Mouse (Mus musculus): ENCODE results near the gene Trabd. TPM values are rescaled to one million over a fixed set of nuclear protein-coding genes. Genes with fewer than 3 reads are reported as not detected.

The Trabd gene
- polyA plus RNA-seq, 2 experiments, result 8.4 to 13.7 TPM

DNA sequence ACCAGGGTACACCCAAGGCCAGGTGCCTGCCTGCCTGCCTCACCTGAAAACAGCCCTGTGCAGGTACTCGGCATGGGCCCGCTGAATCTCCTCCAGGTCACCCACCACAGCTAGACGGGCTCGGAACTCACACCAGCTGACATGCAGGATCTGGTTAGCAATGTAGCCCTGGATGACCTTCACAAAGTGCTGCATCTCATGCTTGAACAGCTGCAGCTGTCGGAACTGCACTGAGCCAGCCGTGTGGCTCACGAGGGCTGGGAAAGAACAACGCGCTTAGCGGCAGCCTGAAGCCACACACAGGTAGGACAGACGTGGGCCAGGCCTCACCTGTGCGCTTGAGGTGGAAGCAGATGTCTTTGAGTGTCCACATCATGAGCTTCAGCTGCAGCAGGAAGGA, 25.9 kb downstream of the Trabd start:
- Histone ChIP-seq H3K4me3 (ENCODE audit: insufficient read depth in 1 of 2, low read depth in 2 of 2, low read length in 2 of 2) (no peak overlapping the region), H3K9me3 (ENCODE audit: control insufficient read depth, low read length) (no peaks in the 10 kb centered on the region), H3K36me3 (replicated peaks; ENCODE audit: control insufficient read depth, insufficient read depth, low read depth) (peaks cover 63% of the 10 kb centered on the region), H3K9ac (replicated peaks) (no peak overlapping the region), H3K27me3 (ENCODE audit: control insufficient read depth, insufficient read depth, low read length) (no peaks in the 10 kb centered on the region), H3K4me2 (ENCODE audit: low read depth) (no peak overlapping the region), H3K27ac (no peak overlapping the region), H3K4me1 (replicated peaks; ENCODE audit: control insufficient read depth in 2 of 2, insufficient read depth in 2 of 2, low read length in 1 of 2) (no peaks in the 10 kb centered on the region)
- ATAC-seq (ENCODE audit: insufficient read depth), result no peak
- DNase-seq (ENCODE audit: low read depth in 3 of 3, low spot score in 3 of 3), result no peak
- TF ChIP-seq CTCF (IDR thresholded peaks at IDR 0.05; ENCODE audit: low read depth), result no peak
- TF ChIP-seq EP300 (IDR thresholded peaks at IDR 0.05; ENCODE audit: low read depth), result no peak
- WGBS (ENCODE audit: insufficient replicate concordance), result 86% methylated on average over 12 of the region's 12 CpGs

DNA sequence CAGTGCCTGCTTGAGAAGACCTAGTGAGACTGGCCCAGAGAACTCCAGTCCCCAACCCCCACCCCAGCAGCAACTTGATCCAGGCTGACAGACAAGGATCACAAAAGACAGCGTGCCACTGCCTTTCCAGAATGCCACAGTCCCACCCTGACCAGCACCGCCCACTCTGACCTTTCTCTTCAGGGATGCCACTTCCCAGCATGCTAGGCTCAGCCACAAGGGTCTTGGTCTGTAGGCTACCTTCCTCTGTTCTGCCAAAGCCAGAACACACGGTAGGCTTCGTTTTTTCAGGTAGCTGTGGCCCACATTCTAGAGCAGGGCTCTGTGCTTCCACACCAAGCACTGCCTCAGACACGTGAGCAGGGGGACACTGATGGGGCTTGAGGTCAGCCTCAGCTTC, 27.7 kb downstream of the Trabd start:
- ATAC-seq (ENCODE audit: insufficient read depth), result no peak
- Histone ChIP-seq H3K9ac (replicated peaks) (no peak overlapping the region), H3K27ac (no peak overlapping the region), H3K4me3 (ENCODE audit: insufficient read depth in 1 of 2, low read depth in 2 of 2, low read length in 2 of 2) (no peak overlapping the region), H3K27me3 (ENCODE audit: control insufficient read depth, insufficient read depth, low read length) (no peaks in the 10 kb centered on the region), H3K4me1 (replicated peaks; ENCODE audit: control insufficient read depth in 2 of 2, insufficient read depth in 2 of 2, low read length in 1 of 2) (no peaks in the 10 kb centered on the region), H3K4me2 (ENCODE audit: low read depth) (no peak overlapping the region), H3K36me3 (replicated peaks; ENCODE audit: control insufficient read depth, insufficient read depth, low read depth) (peaks cover 70% of the 10 kb centered on the region), H3K9me3 (ENCODE audit: control insufficient read depth, low read length) (no peaks in the 10 kb centered on the region)
- TF ChIP-seq CTCF (IDR thresholded peaks at IDR 0.05; ENCODE audit: low read depth) (no peak), EP300 (IDR thresholded peaks at IDR 0.05; ENCODE audit: low read depth) (no peak)
- 71% methylated on average over 5 of the region's 5 CpGs for WGBS (ENCODE audit: insufficient replicate concordance)
- no peak for DNase-seq (ENCODE audit: low read depth in 3 of 3, low spot score in 3 of 3)

DNA sequence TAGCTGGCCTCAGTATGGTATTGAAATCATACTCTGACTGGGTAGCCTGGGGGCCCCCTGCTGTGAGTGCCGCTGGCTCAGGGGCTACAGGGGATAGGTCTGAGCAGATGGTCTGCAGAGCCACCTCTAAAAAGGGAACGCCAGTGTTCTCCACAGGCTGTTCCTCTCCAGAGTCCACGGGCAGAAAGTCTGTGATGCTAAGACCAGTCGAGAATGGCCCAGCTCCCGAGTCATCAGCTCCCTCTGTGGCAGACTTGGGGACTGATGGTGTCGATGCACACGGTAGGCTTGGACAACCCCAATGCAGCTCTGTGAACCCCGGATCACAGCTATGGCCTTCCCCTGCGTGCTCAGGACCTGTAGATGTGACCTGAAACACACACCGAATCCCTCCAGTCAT, 29.0 kb downstream of the Trabd start:
- Histone ChIP-seq H3K4me1 (replicated peaks; ENCODE audit: control insufficient read depth in 2 of 2, insufficient read depth in 2 of 2, low read length in 1 of 2) (no peaks in the 10 kb centered on the region), H3K4me2 (ENCODE audit: low read depth) (no peak overlapping the region), H3K36me3 (replicated peaks; ENCODE audit: control insufficient read depth, insufficient read depth, low read depth) (peaks cover 72% of the 10 kb centered on the region), H3K9ac (replicated peaks) (no peak overlapping the region), H3K9me3 (ENCODE audit: control insufficient read depth, low read length) (no peaks in the 10 kb centered on the region), H3K27me3 (ENCODE audit: control insufficient read depth, insufficient read depth, low read length) (no peaks in the 10 kb centered on the region), H3K4me3 (ENCODE audit: insufficient read depth in 1 of 2, low read depth in 2 of 2, low read length in 2 of 2) (no peak overlapping the region), H3K27ac (no peak overlapping the region)
- ATAC-seq (ENCODE audit: insufficient read depth) (no peak), DNase-seq (ENCODE audit: low read depth in 3 of 3, low spot score in 3 of 3) (no peak)
- no peak for TF ChIP-seq CTCF (IDR thresholded peaks at IDR 0.05; ENCODE audit: low read depth)
- TF ChIP-seq EP300 (IDR thresholded peaks at IDR 0.05; ENCODE audit: low read depth), result no peak
- 84% methylated on average over 10 of the region's 10 CpGs for WGBS (ENCODE audit: insufficient replicate concordance)

DNA sequence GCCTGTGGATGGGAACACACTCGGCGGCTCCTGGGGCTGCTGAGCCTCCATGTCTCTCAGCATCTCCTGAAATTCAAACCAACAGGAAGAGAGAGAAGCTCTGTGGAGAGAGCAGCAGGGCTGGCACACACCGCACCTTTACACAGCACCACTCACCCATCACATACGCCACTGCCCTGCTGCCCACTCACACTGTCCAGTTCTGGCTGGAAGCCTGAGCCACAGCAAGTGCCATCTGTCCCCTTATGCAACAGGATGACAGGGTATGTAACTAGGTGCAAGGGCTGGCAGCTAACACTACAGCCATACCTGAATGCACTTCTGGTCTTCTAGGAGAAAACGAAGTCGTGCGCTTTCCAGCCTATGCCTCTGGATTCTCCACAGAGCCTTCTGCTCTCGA, 29.5 kb downstream of the Trabd start:
- Histone ChIP-seq H3K36me3 (replicated peaks; ENCODE audit: control insufficient read depth, insufficient read depth, low read depth) (peaks cover 70% of the 10 kb centered on the region), H3K9me3 (ENCODE audit: control insufficient read depth, low read length) (no peaks in the 10 kb centered on the region), H3K4me3 (ENCODE audit: insufficient read depth in 1 of 2, low read depth in 2 of 2, low read length in 2 of 2) (no peak overlapping the region), H3K27me3 (ENCODE audit: control insufficient read depth, insufficient read depth, low read length) (no peaks in the 10 kb centered on the region), H3K9ac (replicated peaks) (no peak overlapping the region), H3K4me2 (ENCODE audit: low read depth) (no peak overlapping the region), H3K4me1 (replicated peaks; ENCODE audit: control insufficient read depth in 2 of 2, insufficient read depth in 2 of 2, low read length in 1 of 2) (no peaks in the 10 kb centered on the region), H3K27ac (no peak overlapping the region)
- TF ChIP-seq CTCF (IDR thresholded peaks at IDR 0.05; ENCODE audit: low read depth), result no peak
- no peak for TF ChIP-seq EP300 (IDR thresholded peaks at IDR 0.05; ENCODE audit: low read depth)
- WGBS (ENCODE audit: insufficient replicate concordance), result 85% methylated on average over 8 of the region's 8 CpGs
- DNase-seq (ENCODE audit: low read depth in 3 of 3, low spot score in 3 of 3) (no peak), ATAC-seq (ENCODE audit: insufficient read depth) (no peak)

DNA sequence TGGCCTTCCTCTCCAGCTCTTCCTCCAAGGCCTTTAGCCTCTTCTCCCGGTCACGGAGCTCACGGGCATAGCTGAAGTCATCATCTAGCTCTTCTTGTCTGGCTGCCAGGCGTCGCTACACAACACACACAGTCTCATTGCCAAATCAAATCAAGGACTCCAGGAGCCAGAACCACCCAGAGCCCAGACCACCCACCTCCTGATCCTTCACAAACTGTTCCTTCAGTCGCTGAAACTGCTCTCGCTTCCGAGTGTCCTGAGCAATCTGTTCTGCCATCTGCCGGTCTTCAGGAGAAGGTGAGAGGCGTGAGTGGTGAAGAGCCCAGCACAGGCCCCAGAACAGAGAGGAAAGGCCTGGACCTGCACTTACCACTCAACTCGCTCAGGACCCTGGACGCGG, 31.1 kb downstream of the Trabd start:
- no peak overlapping the region for H3K4me2 ChIP-seq (ENCODE audit: low read depth)
- peaks cover 58% of the 10 kb centered on the region for H3K36me3 ChIP-seq (replicated peaks; ENCODE audit: control insufficient read depth, insufficient read depth, low read depth)
- DNase-seq (ENCODE audit: low read depth in 3 of 3, low spot score in 3 of 3) (no peak), ATAC-seq (ENCODE audit: insufficient read depth) (no peak)
- no peak overlapping the region for H3K9ac ChIP-seq (replicated peaks)
- H3K9me3 ChIP-seq (ENCODE audit: control insufficient read depth, low read length), result no peaks in the 10 kb centered on the region
- no peaks in the 10 kb centered on the region for H3K27me3 ChIP-seq (ENCODE audit: control insufficient read depth, insufficient read depth, low read length)
- no peak overlapping the region for H3K27ac ChIP-seq
- H3K4me1 ChIP-seq (replicated peaks; ENCODE audit: control insufficient read depth in 2 of 2, insufficient read depth in 2 of 2, low read length in 1 of 2), result no peaks in the 10 kb centered on the region
- H3K4me3 ChIP-seq (ENCODE audit: insufficient read depth in 1 of 2, low read depth in 2 of 2, low read length in 2 of 2), result no peak overlapping the region
- WGBS (ENCODE audit: insufficient replicate concordance), result 87% methylated on average over 13 of the region's 13 CpGs
- TF ChIP-seq CTCF (IDR thresholded peaks at IDR 0.05; ENCODE audit: low read depth) (no peak), EP300 (IDR thresholded peaks at IDR 0.05; ENCODE audit: low read depth) (no peak)

Measured in liver, embryonic 14.5 days (tissue).